Mouse (Mus musculus) CH12.LX (cell line): Measurements from ENCODE around the gene Dhx40. TPM values are rescaled to one million over a fixed set of nuclear protein-coding genes. Genes with fewer than 3 reads are reported as not detected.

Experiments used
- DNase-seq: peaks from one replicate; pipeline ENCODE4 v3.0.0-alpha.2; 2013; ENCODE audit errors: extremely low read depth
- H3K27ac ChIP-seq: 2 replicates; pipeline ENCODE4 v1.5.1; 2012; ENCODE audit warnings: low read depth, mild to moderate bottlenecking, control low read depth, moderate library complexity; ENCODE audit not compliant: insufficient read depth
- H3K27me3 ChIP-seq: replicated peaks from 2 replicates; pipeline ENCODE3; 2012; ENCODE audit warnings: inconsistent platforms
- H3K36me3 ChIP-seq, 2 experiments: replicated peaks in 1 of 2; 2 replicates each; pipeline versions ENCODE3 to v1.6.1; 2012; ENCODE audit warnings: inconsistent platforms in 1 of 2, low read length in 1 of 2, mild to moderate bottlenecking in 1 of 2, mixed read lengths in 1 of 2, moderate library complexity in 1 of 2; ENCODE audit not compliant: control insufficient read depth in 1 of 2, insufficient read depth in 1 of 2
- H3K4me1 ChIP-seq, 2 experiments: 2 replicates each; pipeline ENCODE4 v1.6.1; 2012; ENCODE audit warnings: inconsistent platforms in 1 of 2, moderate library complexity in 1 of 2; ENCODE audit not compliant: insufficient read depth in 2 of 2, control insufficient read depth in 1 of 2
- H3K4me2 ChIP-seq: 2 replicates; pipeline ENCODE4 v1.6.1; 2012; ENCODE audit warnings: low read depth, mild to moderate bottlenecking, control low read depth; ENCODE audit not compliant: poor library complexity, insufficient read depth, severe bottlenecking
- H3K4me3 ChIP-seq, 3 experiments: fragments of 150-350 bp in 1 of 3; sonication (generic) in 1 of 3; replicated peaks in 1 of 3; 2 replicates each; pipeline versions ENCODE3 to v1.5.1; 2011 to 2012; ENCODE audit warnings: low read depth in 2 of 3, low read length in 2 of 3, mild to moderate bottlenecking in 2 of 3, moderate library complexity in 2 of 3, control low read depth in 1 of 3, improper control_type of control experiment in 1 of 3, inconsistent platforms in 1 of 3, mixed read lengths in 1 of 3; ENCODE audit not compliant: poor library complexity in 1 of 3
- H3K79me2 ChIP-seq: replicated peaks from 2 replicates; pipeline ENCODE4 v1.6.1; 2012; ENCODE audit warnings: mild to moderate bottlenecking, moderate library complexity; ENCODE audit not compliant: control insufficient read depth, poor library complexity, insufficient read depth, severe bottlenecking; ENCODE audit errors: extremely low read depth
- H3K9ac ChIP-seq: 2 replicates; pipeline ENCODE4 v1.6.1; 2012; ENCODE audit warnings: low read depth, mild to moderate bottlenecking, control low read depth, moderate library complexity; ENCODE audit not compliant: insufficient read depth
- H3K9me3 ChIP-seq: replicated peaks from 2 replicates; pipeline ENCODE3; 2012; ENCODE audit warnings: low read length, inconsistent platforms, mixed read lengths
- BHLHE40 ChIP-seq: IDR thresholded peaks from 2 replicates; pipeline ENCODE4 v1.6.1; 2011; ENCODE audit warnings: mild to moderate bottlenecking, low read depth, low read length, improper control_type of control experiment
- CHD2 ChIP-seq: IDR thresholded peaks from 2 replicates; pipeline ENCODE4 v1.6.1; 2011; ENCODE audit warnings: low read length, improper control_type of control experiment
- ELF1 ChIP-seq: IDR thresholded peaks from 2 replicates; pipeline ENCODE4 v1.6.1; 2014; ENCODE audit warnings: low read depth, mild to moderate bottlenecking, inconsistent platforms, low read length, improper control_type of control experiment
- EP300 ChIP-seq: IDR thresholded peaks from 2 replicates; pipeline ENCODE4 v1.6.1; 2011; ENCODE audit warnings: low read length, improper control_type of control experiment
- GABPA ChIP-seq: IDR thresholded peaks from 2 replicates; pipeline ENCODE4 v1.6.1; 2012; ENCODE audit warnings: low read depth, low read length, improper control_type of control experiment, inconsistent platforms; ENCODE audit not compliant: insufficient replicate concordance
- JUND ChIP-seq: conservative IDR thresholded peaks from 2 replicates; pipeline ENCODE4 v1.6.1; 2011; ENCODE audit warnings: low read depth, low read length, improper control_type of control experiment
- MEF2A ChIP-seq: IDR thresholded peaks from 2 replicates; pipeline ENCODE4 v1.6.1; 2014; ENCODE audit warnings: low read depth, mild to moderate bottlenecking, inconsistent platforms, low read length, improper control_type of control experiment, borderline replicate concordance
- MXI1 ChIP-seq: IDR thresholded peaks from 2 replicates; pipeline ENCODE4 v1.6.1; 2011; ENCODE audit warnings: mild to moderate bottlenecking, low read depth, low read length, improper control_type of control experiment
- MYC ChIP-seq: IDR thresholded peaks from 2 replicates; pipeline ENCODE4 v1.6.1; 2011; ENCODE audit warnings: low read depth, mild to moderate bottlenecking, improper control_type of control experiment, low read length
- NRF1 ChIP-seq: IDR thresholded peaks from 2 replicates; pipeline ENCODE4 v1.6.1; 2014; ENCODE audit warnings: low read depth, mild to moderate bottlenecking, inconsistent platforms, low read length, improper control_type of control experiment, moderate library complexity
- POLR2AphosphoS2 ChIP-seq: IDR thresholded peaks from 2 replicates; pipeline ENCODE4 v1.6.1; 2011; ENCODE audit warnings: low read depth, low read length, improper control_type of control experiment
- TBP ChIP-seq: conservative IDR thresholded peaks from 2 replicates; pipeline ENCODE4 v1.6.1; 2011; ENCODE audit warnings: low read depth, low read length, improper control_type of control experiment
- TCF12 ChIP-seq: IDR thresholded peaks from 2 replicates; pipeline ENCODE4 v1.6.1; 2014; ENCODE audit warnings: low read depth, mild to moderate bottlenecking, inconsistent platforms, low read length, improper control_type of control experiment
- USF1 ChIP-seq: IDR thresholded peaks from 2 replicates; pipeline ENCODE4 v1.6.1; 2014; ENCODE audit warnings: low read depth, mild to moderate bottlenecking, inconsistent platforms, low read length, improper control_type of control experiment
- ZC3H11A ChIP-seq: IDR thresholded peaks from 2 replicates; pipeline ENCODE4 v1.6.1; 2012; ENCODE audit warnings: low read depth, mild to moderate bottlenecking, inconsistent platforms, low read length, improper control_type of control experiment
- ZKSCAN1 ChIP-seq: IDR thresholded peaks from 2 replicates; pipeline ENCODE4 v1.6.1; 2012; ENCODE audit warnings: low read depth, inconsistent platforms, low read length, improper control_type of control experiment, borderline replicate concordance
- ZNF384 ChIP-seq: IDR thresholded peaks from 2 replicates; pipeline ENCODE4 v1.6.1; 2012; ENCODE audit warnings: low read depth, low read length, improper control_type of control experiment, inconsistent platforms
- dilution Hi-C: fragments of 300-500 bp; cut with MboI; formaldehyde crosslinking; loops from 2 replicates; pipeline ENCODE4 v1.14.3; 2020; ENCODE audit warnings: low sequenced_read_pairs; ENCODE audit not compliant: extremely low pct_unique_long_range_greater_than_20kb, extremely low pct_ligation_motif_present
- in situ Hi-C: fragments of 300-500 bp; cut with MboI; formaldehyde crosslinking; loops from 3 replicates; pipeline ENCODE4 v1.14.3; 2019; ENCODE audit warnings: low sequenced_read_pairs, low pct_ligation_motif_present, low pct_unique_long_range_greater_than_20kb, mixed read lengths
- polyA plus RNA-seq: library from polyadenylated mRNA; unstranded; fragments of >175 nt; gene quantifications from 2 replicates; pipeline ENCODE4 v1.2.1, GENCODE M21; 2012; ENCODE audit warnings: low read depth; ENCODE audit not compliant: insufficient read length
- total RNA-seq, 2 experiments: library from RNA; depleted of rRNA; stranded (reverse); fragments of 300-350 nt in 1 of 2; fragments of >200 nt in 1 of 2; gene quantifications; 2 replicates each; pipeline ENCODE4 v1.2.3; 2012 to 2014

Gene Dhx40
- total and polyA plus RNA-seq, 3 experiments: 12.6 to 20.3 (median 15.5) TPM

DNA sequence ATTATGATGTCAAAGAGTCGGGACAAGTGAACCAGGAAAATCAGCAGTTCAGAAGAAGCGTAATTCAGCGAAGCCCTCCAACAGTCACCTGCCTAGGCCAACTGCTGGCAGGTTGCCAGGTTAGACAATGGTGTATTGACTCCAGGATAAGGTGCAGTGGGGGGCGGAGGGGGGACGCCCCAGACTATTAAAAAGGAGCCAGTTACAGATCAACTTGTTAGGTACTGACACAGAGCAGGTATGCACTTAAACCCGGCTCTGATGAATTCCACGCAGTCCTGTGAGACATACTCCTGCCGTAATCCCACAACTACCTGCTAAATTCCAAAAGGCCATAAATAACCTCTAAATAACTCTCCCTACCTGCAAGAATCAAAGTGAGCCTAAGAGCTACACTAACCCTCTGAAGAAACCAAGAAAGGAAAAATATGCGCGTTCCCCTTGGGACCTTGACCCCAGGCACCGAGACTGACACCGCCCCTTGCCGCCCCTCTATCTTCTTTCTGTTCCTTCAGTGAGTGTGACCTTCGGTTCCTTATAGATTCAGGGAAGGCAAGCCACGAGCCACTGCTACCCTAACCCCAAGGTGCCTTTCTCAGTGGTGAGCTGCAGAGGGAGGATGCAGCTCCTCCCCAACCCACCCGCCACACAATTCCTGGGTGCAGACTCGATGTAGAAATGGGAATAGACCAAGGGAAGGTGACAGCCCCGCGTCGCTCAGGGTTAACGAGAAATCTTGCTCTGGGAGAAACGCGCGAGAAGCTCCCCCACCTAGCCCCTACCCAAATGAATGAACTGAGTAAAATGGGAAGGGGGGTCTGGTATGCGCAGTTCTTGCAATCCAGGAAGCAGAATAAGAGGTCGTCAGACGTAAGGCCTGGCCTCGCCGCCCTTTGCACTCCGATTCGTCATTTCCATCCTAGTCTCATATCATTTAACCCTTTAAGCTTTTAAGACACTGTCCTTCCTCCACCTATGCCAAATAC lies 51.1 kb downstream of the Dhx40 start:
- Histone ChIP-seq H3K36me3 (peaks cover 6 to 22% of the 10 kb centered on the region in 2 experiments), H3K79me2 (peaks cover 51% of the 10 kb centered on the region), H3K4me2 (peak overlapping the region; percentile 88), H3K4me3 (peak overlapping the region; percentile 81 to 93 (median 86)), H3K9me3 (no peaks in the 10 kb centered on the region), H3K4me1 (peaks cover 13 to 56% of the 10 kb centered on the region in 2 experiments), H3K27me3 (no peaks in the 10 kb centered on the region), H3K27ac (peak overlapping the region; percentile 85), H3K9ac (peak overlapping the region; percentile 90)
- TF ChIP-seq GABPA: no peak
- TF ChIP-seq BHLHE40: no peak
- TF ChIP-seq ZKSCAN1: no peak
- TF ChIP-seq ZC3H11A: no peak
- no peak for TF ChIP-seq MEF2A
- no peak for TF ChIP-seq JUND
- TF ChIP-seq USF1: no peak
- TF ChIP-seq MYC: 0 out of 2 replicates have a peak, but pooled peaks have one; percentile 26
- 0 out of 2 replicates have a peak, but pooled peaks have one; percentile 6 for TF ChIP-seq POLR2AphosphoS2
- TF ChIP-seq TCF12: no peak
- no peak for TF ChIP-seq NRF1
- TF ChIP-seq TBP: peak; percentile 68
- TF ChIP-seq MXI1: peak; percentile 63; the same call in 1 of the 2 replicates
- peak; percentile 62; the same call in 1 of the 2 replicates for TF ChIP-seq ELF1
- TF ChIP-seq EP300: 0 out of 2 replicates have a peak, but pooled peaks have one; percentile 22
- DNase-seq: peak; percentile 61
- dilution Hi-C loops: no loop called here
- in situ Hi-C loops: no loop called here

DNA sequence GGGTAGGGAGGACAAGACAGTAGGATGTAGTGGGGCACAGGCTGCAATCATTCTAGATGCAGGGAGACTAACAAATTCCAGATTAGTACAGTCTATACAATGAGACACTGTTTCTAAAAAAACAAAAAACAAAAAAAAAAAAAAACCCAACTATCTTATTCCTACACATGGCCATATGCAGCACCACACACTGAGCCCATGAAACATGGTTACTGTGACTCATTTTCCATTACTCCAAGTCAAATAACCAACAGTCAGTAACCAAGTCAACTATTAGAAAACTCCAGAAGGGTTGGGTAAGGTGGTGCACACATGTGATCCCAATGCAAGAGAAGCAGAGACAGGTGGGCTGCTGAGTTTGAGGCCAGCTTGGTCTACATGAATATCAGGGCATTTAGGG lies 55.1 kb downstream of the Dhx40 start:
- Histone ChIP-seq H3K27ac (no peak overlapping the region), H3K27me3 (no peaks in the 10 kb centered on the region), H3K79me2 (peaks cover 87% of the 10 kb centered on the region), H3K36me3 (peaks cover 6 to 39% of the 10 kb centered on the region in 2 experiments), H3K9me3 (no peaks in the 10 kb centered on the region), H3K9ac (no peak overlapping the region), H3K4me2 (no peak overlapping the region), H3K4me1 (peaks cover 10 to 72% of the 10 kb centered on the region in 2 experiments), H3K4me3 (no peak overlapping the region)
- TF ChIP-seq ZNF384 (peak; percentile 56), EP300 (0 out of 2 replicates have a peak, but pooled peaks have one; percentile 13), CHD2 (no peak)
- dilution Hi-C loops: no loop called here
- in situ Hi-C loops: no loop called here
- peak; percentile 49 for DNase-seq
